Mouse (Mus musculus) embryonic facial prominence, embryonic 10.5 days (tissue): ENCODE measurements around the gene Cd28. TPM values are rescaled to one million over a fixed set of nuclear protein-coding genes. Genes with fewer than 3 reads are reported as not detected.

Experiments used
- DNase-seq: peaks from one replicate; pipeline ENCODE4 v3.0.0-alpha.2; 2017; ENCODE audit warnings: low spot score
- H3K27ac ChIP-seq: fragments of 300-500 bp; sonication (generic); replicated peaks from 2 replicates; pipeline ENCODE4 v1.5.1; 2016; ENCODE audit warnings: mild to moderate bottlenecking
- H3K27me3 ChIP-seq: fragments of 300-500 bp; sonication (generic); replicated peaks from 2 replicates; pipeline ENCODE4 v1.6.1; 2016; ENCODE audit warnings: low read depth, mild to moderate bottlenecking; ENCODE audit not compliant: poor library complexity, severe bottlenecking
- H3K36me3 ChIP-seq: fragments of 300-500 bp; sonication (generic); replicated peaks from 2 replicates; pipeline ENCODE4 v1.6.1; 2016; ENCODE audit warnings: mild to moderate bottlenecking, moderate library complexity
- H3K4me1 ChIP-seq: fragments of 300-500 bp; sonication (generic); 2 replicates; pipeline ENCODE4 v1.6.1; 2016
- H3K4me3 ChIP-seq: fragments of 300-500 bp; sonication (generic); 2 replicates; pipeline ENCODE4 v1.5.1; 2016; ENCODE audit warnings: mild to moderate bottlenecking, moderate library complexity
- H3K9me3 ChIP-seq: fragments of 300-500 bp; sonication (generic); 2 replicates; pipeline ENCODE4 v1.6.1; 2016; ENCODE audit warnings: mild to moderate bottlenecking
- WGBS: fragments of 180-500 bp; shearing (Covaris S2); methylation state at CpG from one replicate; pipeline ENCODE4 v1.1.7; 2016; 5-methylcytosine and 5-hydroxymethylcytosine counted together
- polyA plus RNA-seq: library from polyadenylated mRNA; unstranded; fragments of >200 nt; fragmentation: Nextera tagmentation; extraction: Ambion mirVana; gene quantifications from 2 replicates; pipeline ENCODE4 v1.2.1, GENCODE M21; 2016

The Cd28 gene
- polyA plus RNA-seq, 1 experiment from 2014 or later, result 0.09 TPM

- H3K27me3 ChIP-seq, result no peaks in the 10 kb centered on the region
- H3K27ac ChIP-seq, result no peak overlapping the region
- no peak for DNase-seq
- 92% methylated on average over 12 of the region's 12 CpGs for WGBS
- H3K9me3 ChIP-seq, result no peaks in the 10 kb centered on the region
- no peaks in the 10 kb centered on the region for H3K36me3 ChIP-seq
- H3K4me1 ChIP-seq, result no peaks in the 10 kb centered on the region
- H3K4me3 ChIP-seq, result no peak overlapping the region
These were observed 37.4 kb downstream of the Cd28 start for GRCm38 (mm10) chr1:60753981-60754380.

GRCm38 (mm10) chr1:60755391-60756243 is 39.0 kb downstream of the Cd28 start:
- no peaks in the 10 kb centered on the region for H3K36me3 ChIP-seq
- no peak overlapping the region for H3K4me3 ChIP-seq
- H3K27me3 ChIP-seq, result no peaks in the 10 kb centered on the region
- H3K4me1 ChIP-seq, result 0 out of 2 replicates have a peak, but pooled peaks cover 4% of the 10 kb centered on the region
- no peaks in the 10 kb centered on the region for H3K9me3 ChIP-seq
- no peak for DNase-seq
- WGBS, result 84% methylated on average over 7 of the region's 7 CpGs
- H3K27ac ChIP-seq, result no peak overlapping the region

GRCm38 (mm10) chr1:60757631-60758030 is 41.0 kb downstream of the Cd28 start:
- no peaks in the 10 kb centered on the region for H3K9me3 ChIP-seq
- 96% methylated on average over 2 of the region's 2 CpGs for WGBS
- 0 out of 2 replicates have a peak, but pooled peaks cover 4% of the 10 kb centered on the region for H3K4me1 ChIP-seq
- H3K4me3 ChIP-seq, result no peak overlapping the region
- no peaks in the 10 kb centered on the region for H3K36me3 ChIP-seq
- H3K27me3 ChIP-seq, result no peaks in the 10 kb centered on the region
- H3K27ac ChIP-seq, result no peak overlapping the region
- DNase-seq, result no peak

- 0 out of 2 replicates have a peak, but pooled peaks cover 4% of the 10 kb centered on the region for H3K4me1 ChIP-seq
- no peak for DNase-seq
- no peaks in the 10 kb centered on the region for H3K36me3 ChIP-seq
- no peaks in the 10 kb centered on the region for H3K9me3 ChIP-seq
- WGBS, result 86% methylated on average over 1 of the region's 1 CpGs
- H3K27me3 ChIP-seq, result no peaks in the 10 kb centered on the region
- no peak overlapping the region for H3K4me3 ChIP-seq
- H3K27ac ChIP-seq, result no peak overlapping the region
These were observed 41.6 kb downstream of the Cd28 start for GRCm38 (mm10) chr1:60758226-60758625.

- Histone ChIP-seq H3K27me3 (no peaks in the 10 kb centered on the region), H3K4me3 (no peak overlapping the region), H3K9me3 (no peaks in the 10 kb centered on the region), H3K36me3 (no peaks in the 10 kb centered on the region), H3K4me1 (0 out of 2 replicates have a peak, but pooled peaks cover 4% of the 10 kb centered on the region), H3K27ac (no peak overlapping the region)
- 56% methylated on average over 7 of the region's 7 CpGs for WGBS
- no peak for DNase-seq
These were observed 43.1 kb downstream of the Cd28 start for GRCm38 (mm10) chr1:60759563-60760335.

GRCm38 (mm10) chr1:60760475-60760874 is 43.9 kb downstream of the Cd28 start:
- H3K36me3 ChIP-seq, result no peaks in the 10 kb centered on the region
- 92% methylated on average over 3 of the region's 3 CpGs for WGBS
- H3K9me3 ChIP-seq, result no peaks in the 10 kb centered on the region
- DNase-seq, result no peak
- no peak overlapping the region for H3K27ac ChIP-seq
- no peak overlapping the region for H3K4me3 ChIP-seq
- 0 out of 2 replicates have a peak, but pooled peaks cover 4% of the 10 kb centered on the region for H3K4me1 ChIP-seq
- H3K27me3 ChIP-seq, result no peaks in the 10 kb centered on the region

- Histone ChIP-seq H3K4me1 (0 out of 2 replicates have a peak, but pooled peaks cover 4% of the 10 kb centered on the region), H3K9me3 (no peaks in the 10 kb centered on the region), H3K36me3 (no peaks in the 10 kb centered on the region), H3K27me3 (no peaks in the 10 kb centered on the region), H3K4me3 (no peak overlapping the region), H3K27ac (no peak overlapping the region)
- WGBS, result 95% methylated on average over 3 of the region's 3 CpGs
- no peak for DNase-seq
These were observed 45.0 kb downstream of the Cd28 start for GRCm38 (mm10) chr1:60761528-60762171.

- Histone ChIP-seq H3K27ac (no peak overlapping the region), H3K9me3 (no peaks in the 10 kb centered on the region), H3K27me3 (no peaks in the 10 kb centered on the region), H3K4me1 (0 out of 2 replicates have a peak, but pooled peaks cover 4% of the 10 kb centered on the region), H3K36me3 (no peaks in the 10 kb centered on the region), H3K4me3 (no peak overlapping the region)
- 90% methylated on average over 1 of the region's 1 CpGs for WGBS
- DNase-seq, result no peak
These were observed 45.9 kb downstream of the Cd28 start for GRCm38 (mm10) chr1:60762451-60762850.

- no peak overlapping the region for H3K27ac ChIP-seq
- no peak for DNase-seq
- H3K4me3 ChIP-seq, result no peak overlapping the region
- no peaks in the 10 kb centered on the region for H3K9me3 ChIP-seq
- no peaks in the 10 kb centered on the region for H3K27me3 ChIP-seq
- H3K4me1 ChIP-seq, result 0 out of 2 replicates have a peak, but pooled peaks cover 4% of the 10 kb centered on the region
- no peaks in the 10 kb centered on the region for H3K36me3 ChIP-seq
- 90% methylated on average over 20 of the region's 20 CpGs for WGBS
These were observed 46.3 kb downstream of the Cd28 start for GRCm38 (mm10) chr1:60762916-60763315.

- Histone ChIP-seq H3K27ac (no peak overlapping the region), H3K9me3 (no peaks in the 10 kb centered on the region), H3K4me1 (no peaks in the 10 kb centered on the region), H3K4me3 (no peak overlapping the region), H3K27me3 (no peaks in the 10 kb centered on the region), H3K36me3 (no peaks in the 10 kb centered on the region)
- DNase-seq, result no peak
- WGBS, result 95% methylated on average over 7 of the region's 7 CpGs
These were observed 55.2 kb downstream of the Cd28 start for GRCm38 (mm10) chr1:60771771-60772170.

GRCm38 (mm10) chr1:60773231-60773630 is 56.6 kb downstream of the Cd28 start:
- Histone ChIP-seq H3K36me3 (no peaks in the 10 kb centered on the region), H3K27ac (no peak overlapping the region), H3K27me3 (no peaks in the 10 kb centered on the region), H3K4me1 (no peaks in the 10 kb centered on the region), H3K9me3 (no peaks in the 10 kb centered on the region), H3K4me3 (no peak overlapping the region)
- WGBS, result 87% methylated on average over 3 of the region's 3 CpGs
- no peak for DNase-seq

GRCm38 (mm10) chr1:60776166-60776565 is 59.6 kb downstream of the Cd28 start:
- Histone ChIP-seq H3K4me3 (no peak overlapping the region), H3K36me3 (no peaks in the 10 kb centered on the region), H3K27me3 (no peaks in the 10 kb centered on the region), H3K9me3 (no peaks in the 10 kb centered on the region), H3K4me1 (no peaks in the 10 kb centered on the region), H3K27ac (no peak overlapping the region)
- DNase-seq, result no peak
- WGBS, result 90% methylated on average over 4 of the region's 4 CpGs
